Mouse (Mus musculus) midbrain, embryonic 12.5 days (tissue): ENCODE measurements at regions not wholly inside any gene's neighbourhood (a gene's known extent, or its start where the extent isn't known, plus 50 kb on each side); places are given as distances from the start of the nearest gene placed in this dataset.

Experiments
- ATAC-seq: fragments of 200-750 bp; cut with Nextera tagmentation; 2 replicates; pipeline ENCODE4 v1.8.0; 2017; ENCODE audit warnings: low read depth, moderate TSS enrichment, moderate library complexity; ENCODE audit not compliant: low FRiP score
- H3K27ac ChIP-seq: fragments of 300-500 bp; sonication (generic); replicated peaks from 2 replicates; pipeline ENCODE4 v1.5.1; 2016; ENCODE audit warnings: mild to moderate bottlenecking
- H3K27me3 ChIP-seq: fragments of 300-500 bp; sonication (generic); 2 replicates; pipeline ENCODE4 v1.6.1; 2016; ENCODE audit warnings: mild to moderate bottlenecking
- H3K36me3 ChIP-seq: fragments of 300-500 bp; sonication (generic); 2 replicates; pipeline ENCODE4 v1.6.1; 2016
- H3K4me1 ChIP-seq: fragments of 300-500 bp; sonication (generic); 2 replicates; pipeline ENCODE4 v1.6.1; 2016
- H3K4me2 ChIP-seq: fragments of 300-500 bp; sonication (generic); replicated peaks from 2 replicates; pipeline ENCODE4 v1.6.1; 2016; ENCODE audit warnings: mild to moderate bottlenecking, moderate library complexity
- H3K4me3 ChIP-seq: fragments of 300-500 bp; sonication (generic); 2 replicates; pipeline ENCODE4 v1.5.1; 2016; ENCODE audit warnings: mild to moderate bottlenecking
- H3K9ac ChIP-seq: fragments of 300-500 bp; sonication (generic); replicated peaks from 2 replicates; pipeline ENCODE4 v1.6.1; 2016; ENCODE audit warnings: mild to moderate bottlenecking, moderate library complexity
- H3K9me3 ChIP-seq: fragments of 300-500 bp; sonication (generic); 2 replicates; pipeline ENCODE4 v1.6.1; 2016; ENCODE audit warnings: mild to moderate bottlenecking
- WGBS: fragments of 180-500 bp; shearing (Covaris S2); methylation state at CpG from one replicate; pipeline ENCODE4 v1.1.7; 2016; 5-methylcytosine and 5-hydroxymethylcytosine counted together

DNA sequence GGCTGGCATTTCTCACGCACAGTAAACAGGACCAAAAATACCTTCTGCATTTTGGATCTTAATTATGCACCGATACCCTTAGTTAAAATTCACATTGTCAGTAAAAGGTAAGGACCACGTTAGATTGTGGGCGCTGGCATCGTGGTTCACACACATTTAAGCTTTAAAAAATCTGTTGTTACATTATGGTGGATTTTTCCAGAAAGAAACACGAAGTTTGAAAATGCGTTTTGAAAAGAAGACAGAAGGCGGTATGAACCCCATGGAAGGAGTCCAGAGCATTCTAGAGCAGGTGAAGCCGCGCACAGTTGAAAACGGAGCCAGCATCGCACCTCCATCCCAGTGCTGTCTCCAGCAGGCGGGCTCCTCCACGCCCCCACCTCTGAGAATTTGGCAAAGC lies 94.6 kb upstream of the Zfp64 start:
- Histone ChIP-seq H3K9ac (no peak overlapping the region), H3K36me3 (no peaks in the 10 kb centered on the region), H3K27me3 (no peaks in the 10 kb centered on the region), H3K4me1 (no peaks in the 10 kb centered on the region), H3K27ac (no peak overlapping the region), H3K4me3 (no peak overlapping the region), H3K9me3 (no peaks in the 10 kb centered on the region), H3K4me2 (no peak overlapping the region)
- 92% methylated on average over 14 of the region's 14 CpGs for WGBS
- no peak for ATAC-seq

GRCm38 (mm10) chr2:169041748-169042147 lies 86.4 kb upstream of the Zfp64 start:
- ATAC-seq: no peak
- Histone ChIP-seq H3K36me3 (no peaks in the 10 kb centered on the region), H3K9ac (no peak overlapping the region), H3K4me2 (no peak overlapping the region), H3K9me3 (no peaks in the 10 kb centered on the region), H3K27me3 (no peaks in the 10 kb centered on the region), H3K4me3 (no peak overlapping the region), H3K27ac (no peak overlapping the region), H3K4me1 (peaks cover 8% of the 10 kb centered on the region; the same call in 1 of the 2 replicates)
- WGBS: 86% methylated on average over 2 of the region's 2 CpGs

DNA sequence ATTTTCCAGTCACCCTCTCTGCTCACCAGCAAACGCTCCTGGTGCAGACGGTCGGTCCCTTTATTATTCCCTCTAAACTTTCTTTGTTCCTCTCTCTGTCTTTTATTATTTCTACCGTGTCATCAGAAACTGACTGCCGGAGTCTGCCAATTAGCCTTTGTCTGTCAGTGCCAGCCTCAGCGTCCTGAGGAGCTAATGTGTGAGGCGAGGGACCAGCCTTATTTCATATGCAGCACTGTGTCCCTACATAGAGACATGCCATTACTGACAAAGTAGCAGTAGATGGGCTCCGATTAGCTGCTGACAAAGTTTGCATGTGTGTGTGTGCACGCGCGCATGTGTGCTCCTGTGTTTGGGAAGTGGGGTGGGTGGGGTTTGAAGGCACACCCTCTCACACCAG lies 82.6 kb upstream of the Zfp64 start:
- H3K9ac ChIP-seq: no peak overlapping the region
- WGBS: 59% methylated on average over 11 of the region's 11 CpGs
- H3K9me3 ChIP-seq: no peaks in the 10 kb centered on the region
- H3K4me1 ChIP-seq: peaks cover 17% of the 10 kb centered on the region; the same call in 1 of the 2 replicates
- no peak overlapping the region for H3K4me2 ChIP-seq
- H3K36me3 ChIP-seq: no peaks in the 10 kb centered on the region
- H3K27ac ChIP-seq: peak overlapping the region; percentile 65
- peak; percentile 47; the same call in 1 of the 2 replicates for ATAC-seq
- no peak overlapping the region for H3K4me3 ChIP-seq
- no peaks in the 10 kb centered on the region for H3K27me3 ChIP-seq

DNA sequence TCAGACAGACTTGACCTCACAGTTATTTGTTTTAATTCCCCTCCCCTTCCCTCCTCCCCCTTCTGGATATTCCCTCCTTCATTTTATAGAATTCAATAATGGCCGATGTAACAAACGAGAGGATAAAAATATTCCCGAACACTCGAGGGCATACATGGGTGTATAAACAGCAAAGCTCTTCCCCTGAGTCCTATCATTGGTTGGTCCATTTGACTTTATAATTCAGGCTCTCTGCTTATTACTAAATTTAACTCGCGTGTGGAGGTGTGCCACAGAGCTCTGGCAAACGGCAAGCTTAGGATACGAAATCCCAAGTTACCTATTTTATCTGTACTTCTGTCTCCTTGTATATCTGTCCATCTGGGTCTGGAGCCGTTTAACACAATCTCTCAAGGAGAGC lies 82.1 kb upstream of the Zfp64 start:
- 77% methylated on average over 9 of the region's 9 CpGs for WGBS
- Histone ChIP-seq H3K4me2 (no peak overlapping the region), H3K4me3 (no peak overlapping the region), H3K27me3 (no peaks in the 10 kb centered on the region), H3K36me3 (no peaks in the 10 kb centered on the region), H3K27ac (peak overlapping the region; percentile 65), H3K9me3 (no peaks in the 10 kb centered on the region), H3K4me1 (peaks cover 20% of the 10 kb centered on the region; the same call in 1 of the 2 replicates), H3K9ac (no peak overlapping the region)
- no peak for ATAC-seq

DNA sequence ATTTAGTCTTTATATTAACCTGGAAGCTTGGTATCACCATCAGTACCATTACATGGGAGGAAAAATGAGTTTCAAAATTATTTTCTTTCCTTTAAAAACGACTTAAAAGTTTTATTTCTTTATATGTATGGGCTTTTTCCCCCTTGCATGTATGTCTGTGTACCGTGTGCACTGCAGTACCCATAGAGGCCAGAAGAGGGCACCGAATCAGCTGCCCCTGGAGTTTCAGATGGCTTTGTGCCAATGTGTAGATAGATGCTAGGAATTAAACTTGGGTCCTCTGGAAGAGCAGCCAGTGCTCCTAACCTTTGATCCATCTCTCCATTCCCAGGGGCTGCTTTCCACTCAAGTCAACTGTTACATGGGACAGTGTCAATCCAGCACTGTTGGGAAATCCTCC lies 79.9 kb upstream of the Zfp64 start:
- WGBS: 42% methylated on average over 3 of the region's 3 CpGs
- H3K36me3 ChIP-seq: no peaks in the 10 kb centered on the region
- no peaks in the 10 kb centered on the region for H3K9me3 ChIP-seq
- H3K4me1 ChIP-seq: peaks cover 20% of the 10 kb centered on the region; the same call in 1 of the 2 replicates
- H3K27ac ChIP-seq: no peak overlapping the region
- ATAC-seq: no peak
- H3K4me2 ChIP-seq: no peak overlapping the region
- H3K27me3 ChIP-seq: no peaks in the 10 kb centered on the region
- no peak overlapping the region for H3K4me3 ChIP-seq
- no peak overlapping the region for H3K9ac ChIP-seq

DNA sequence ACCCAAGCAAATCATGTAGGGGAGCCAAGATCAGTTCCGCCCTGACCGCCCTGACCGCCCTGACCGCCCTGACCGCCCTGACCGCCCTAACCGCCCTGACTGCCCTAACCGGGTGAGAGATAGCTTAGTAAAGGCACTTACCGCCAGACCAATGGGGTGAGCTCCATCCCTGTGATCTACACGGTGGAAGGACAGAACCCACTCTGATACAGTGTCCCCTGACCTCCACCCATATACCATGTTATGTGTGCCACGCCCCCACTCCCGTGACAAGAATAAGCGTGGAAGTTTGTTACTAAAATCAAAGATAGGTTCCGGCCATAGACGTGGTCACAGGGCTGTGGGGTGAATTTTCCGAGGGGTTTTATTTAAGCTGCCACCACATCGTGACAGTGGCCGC lies 78.6 kb upstream of the Zfp64 start:
- no peak overlapping the region for H3K4me2 ChIP-seq
- H3K4me1 ChIP-seq: peaks cover 20% of the 10 kb centered on the region; the same call in 1 of the 2 replicates
- no peaks in the 10 kb centered on the region for H3K27me3 ChIP-seq
- H3K27ac ChIP-seq: no peak overlapping the region
- H3K9me3 ChIP-seq: no peaks in the 10 kb centered on the region
- H3K9ac ChIP-seq: no peak overlapping the region
- H3K4me3 ChIP-seq: no peak overlapping the region
- H3K36me3 ChIP-seq: no peaks in the 10 kb centered on the region
- ATAC-seq: no peak
- 43% methylated on average over 18 of the region's 18 CpGs for WGBS

DNA sequence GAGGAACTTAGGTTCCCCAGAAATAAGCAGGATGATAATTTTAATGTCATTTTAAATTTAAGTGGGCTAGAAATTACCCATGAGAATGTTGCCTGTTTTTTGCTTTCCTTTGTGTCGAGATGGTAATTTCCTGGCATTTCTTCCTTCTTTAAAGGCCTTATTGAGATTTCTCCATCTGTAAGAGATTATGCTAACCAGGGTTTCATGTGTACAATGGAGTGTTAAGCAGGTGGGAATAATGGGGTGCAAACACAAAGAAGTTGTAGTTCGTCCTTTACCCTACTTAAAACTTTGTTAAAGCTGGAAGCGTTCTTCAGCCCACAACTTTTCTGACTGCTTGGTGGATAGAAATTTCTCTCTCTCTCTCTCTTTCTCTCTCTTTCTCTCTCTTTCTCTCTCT lies 77.8 kb upstream of the Zfp64 start:
- ATAC-seq: no peak
- 25% methylated on average over 3 of the region's 3 CpGs for WGBS

GRCm38 (mm10) chr2:169028531-169029114 lies 73.2 kb upstream of the Zfp64 start:
- Histone ChIP-seq H3K4me2 (no peak overlapping the region), H3K4me3 (no peak overlapping the region), H3K27me3 (no peaks in the 10 kb centered on the region), H3K9me3 (no peaks in the 10 kb centered on the region), H3K27ac (no peak overlapping the region), H3K9ac (no peak overlapping the region), H3K36me3 (no peaks in the 10 kb centered on the region), H3K4me1 (peaks cover 7% of the 10 kb centered on the region; the same call in 1 of the 2 replicates)
- WGBS: 82% methylated on average over 9 of the region's 9 CpGs
- ATAC-seq: no peak

More for the DNA sequence above, 77.8 kb upstream of the Zfp64 start:
- Histone ChIP-seq H3K9ac (no peak overlapping the region), H3K4me2 (no peak overlapping the region), H3K4me3 (no peak overlapping the region), H3K27ac (no peak overlapping the region), H3K4me1 (peaks cover 18% of the 10 kb centered on the region; the same call in 1 of the 2 replicates), H3K27me3 (no peaks in the 10 kb centered on the region), H3K36me3 (no peaks in the 10 kb centered on the region), H3K9me3 (no peaks in the 10 kb centered on the region)

GRCm38 (mm10) chr2:169019037-169019436 lies 63.6 kb upstream of the Zfp64 start:
- Histone ChIP-seq H3K27ac (no peak overlapping the region), H3K4me2 (no peak overlapping the region), H3K27me3 (no peaks in the 10 kb centered on the region), H3K4me3 (no peak overlapping the region), H3K36me3 (no peaks in the 10 kb centered on the region), H3K9ac (no peak overlapping the region), H3K4me1 (no peaks in the 10 kb centered on the region), H3K9me3 (0 out of 2 replicates have a peak, but pooled peaks cover 6% of the 10 kb centered on the region)
- WGBS: 80% methylated on average over 3 of the region's 3 CpGs
- ATAC-seq: no peak

DNA sequence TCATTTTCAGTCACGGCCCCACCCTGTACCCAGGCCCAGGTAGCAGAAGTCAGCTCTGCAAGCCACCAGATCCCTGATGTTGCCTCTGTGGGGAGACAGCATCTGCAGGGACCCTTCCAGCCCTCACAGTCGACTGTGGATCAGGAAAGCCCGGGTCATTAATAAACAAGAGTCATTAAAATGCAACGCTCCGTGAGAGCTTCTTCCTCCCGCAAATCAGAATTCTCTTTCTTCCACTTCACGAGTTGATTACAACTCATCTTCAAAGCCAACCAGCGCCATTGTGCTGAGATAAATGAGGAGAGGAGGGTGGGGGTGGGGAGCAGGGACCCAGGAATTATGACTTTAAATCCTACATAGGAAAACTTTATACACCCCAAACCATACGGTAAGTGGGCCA lies 54.9 kb upstream of the Zfp64 start:
- 36% methylated on average over 9 of the region's 9 CpGs for WGBS
- H3K4me3 ChIP-seq: no peak overlapping the region
- ATAC-seq: no peak
- H3K27ac ChIP-seq: peak overlapping the region; percentile 54; the same call in 1 of the 2 replicates
- H3K9ac ChIP-seq: no peak overlapping the region
- no peak overlapping the region for H3K4me2 ChIP-seq
- no peaks in the 10 kb centered on the region for H3K27me3 ChIP-seq
- no peaks in the 10 kb centered on the region for H3K36me3 ChIP-seq
- H3K9me3 ChIP-seq: 0 out of 2 replicates have a peak, but pooled peaks cover under 1% of the 10 kb centered on the region
- H3K4me1 ChIP-seq: peaks cover 9% of the 10 kb centered on the region

- H3K27me3 ChIP-seq: no peaks in the 10 kb centered on the region
- no peak overlapping the region for H3K4me3 ChIP-seq
- H3K27ac ChIP-seq: no peak overlapping the region
- peaks cover 9% of the 10 kb centered on the region for H3K4me1 ChIP-seq
- H3K9me3 ChIP-seq: no peaks in the 10 kb centered on the region
- H3K36me3 ChIP-seq: no peaks in the 10 kb centered on the region
- no peak overlapping the region for H3K9ac ChIP-seq
- 82% methylated on average over 20 of the region's 20 CpGs for WGBS
- no peak overlapping the region for H3K4me2 ChIP-seq
- no peak for ATAC-seq
Measured at GRCm38 (mm10) chr2:169008756-169009155, 53.4 kb upstream of the Zfp64 start.

GRCm38 (mm10) chr2:169008333-169008732 lies 52.9 kb upstream of the Zfp64 start:
- H3K4me3 ChIP-seq: no peak overlapping the region
- H3K9me3 ChIP-seq: no peaks in the 10 kb centered on the region
- no peak overlapping the region for H3K9ac ChIP-seq
- H3K4me1 ChIP-seq: peaks cover 9% of the 10 kb centered on the region
- no peak for ATAC-seq
- H3K36me3 ChIP-seq: no peaks in the 10 kb centered on the region
- no peaks in the 10 kb centered on the region for H3K27me3 ChIP-seq
- no peak overlapping the region for H3K4me2 ChIP-seq
- H3K27ac ChIP-seq: no peak overlapping the region
- WGBS: 87% methylated on average over 9 of the region's 9 CpGs

GRCm38 (mm10) chr2:169006549-169006948 lies 51.2 kb upstream of the Zfp64 start:
- Histone ChIP-seq H3K36me3 (no peaks in the 10 kb centered on the region), H3K9me3 (no peaks in the 10 kb centered on the region), H3K4me1 (peaks cover 9% of the 10 kb centered on the region), H3K27ac (no peak overlapping the region), H3K4me3 (no peak overlapping the region), H3K27me3 (no peaks in the 10 kb centered on the region), H3K9ac (no peak overlapping the region), H3K4me2 (no peak overlapping the region)
- no peak for ATAC-seq
- WGBS: 88% methylated on average over 10 of the region's 10 CpGs
